Mouse (Mus musculus) thymus, adult 2 months (tissue): ENCODE results near the gene Sept9. TPM values are rescaled to one million over a fixed set of nuclear protein-coding genes. Genes with fewer than 3 reads are reported as not detected.

Experiments
- DNase-seq: peaks from one replicate; pipeline ENCODE4 v3.0.0; 2021
- H3K27ac ChIP-seq: fragments of 200-500 bp; 2 replicates; pipeline ENCODE4 v1.5.1; 2012; ENCODE audit warnings: low read length, control low read depth; ENCODE audit not compliant: control insufficient read depth, insufficient read depth
- H3K27me3 ChIP-seq: fragments of 200-500 bp; 2 replicates; pipeline ENCODE4 v1.6.1; 2012; ENCODE audit warnings: mild to moderate bottlenecking, low read length, moderate library complexity, mixed read lengths; ENCODE audit not compliant: control insufficient read depth, insufficient read depth
- H3K36me3 ChIP-seq: fragments of 200-500 bp; 2 replicates; pipeline ENCODE4 v1.6.1; 2012; ENCODE audit warnings: mild to moderate bottlenecking, low read length, moderate library complexity; ENCODE audit not compliant: control insufficient read depth, insufficient read depth
- H3K4me1 ChIP-seq: fragments of 200-500 bp; replicated peaks from 2 replicates; pipeline ENCODE4 v1.6.1; 2012; ENCODE audit warnings: low read length; ENCODE audit not compliant: control insufficient read depth, insufficient read depth
- H3K4me3 ChIP-seq: fragments of 200-500 bp; 2 replicates; pipeline ENCODE4 v1.5.1; 2012; ENCODE audit warnings: mild to moderate bottlenecking, low read length, control low read depth, moderate library complexity; ENCODE audit not compliant: control insufficient read depth, insufficient read depth
- CTCF ChIP-seq: fragments of 200-500 bp; IDR thresholded peaks from 2 replicates; pipeline ENCODE4 v1.5.1; 2012; ENCODE audit warnings: mild to moderate bottlenecking, control low read depth, low read length, moderate library complexity, borderline replicate concordance; ENCODE audit not compliant: control insufficient read depth, poor library complexity, insufficient read depth; ENCODE audit errors: extremely low read depth
- POLR2A ChIP-seq: fragments of 200-500 bp; IDR thresholded peaks from 2 replicates; pipeline ENCODE4 v1.6.1; 2012; ENCODE audit warnings: mild to moderate bottlenecking, low read length, control low read depth, moderate library complexity; ENCODE audit not compliant: control insufficient read depth, poor library complexity, insufficient read depth; ENCODE audit errors: extremely low read depth
- WGBS: fragments of 180-500 bp; shearing (Covaris S2); methylation state at CpG from one replicate; pipeline ENCODE4 v1.1.7; 2018; 5-methylcytosine and 5-hydroxymethylcytosine counted together
- polyA plus RNA-seq: library from polyadenylated mRNA; depleted of rRNA; stranded (reverse); fragments of >200 nt; gene quantifications from 2 replicates; pipeline ENCODE4 v1.2.3, GENCODE M21; 2012

Sept9 gene
- polyA plus RNA-seq, 1 experiment = 113 TPM

- Histone ChIP-seq H3K27me3 (no peaks in the 10 kb centered on the region), H3K36me3 (no peaks in the 10 kb centered on the region), H3K27ac (no peak overlapping the region), H3K4me1 (0 out of 2 replicates have a peak, but pooled peaks cover 4% of the 10 kb centered on the region), H3K4me3 (no peak overlapping the region)
- no peak for DNase-seq
- TF ChIP-seq POLR2A (no peak), CTCF (no peak)
- WGBS = 58% methylated on average over 11 of the region's 11 CpGs
These were observed 5.0 kb upstream of the Sept9 start for GRCm38 (mm10) chr11:117194475-117194937.

- Histone ChIP-seq H3K4me3 (no peak overlapping the region), H3K27ac (no peak overlapping the region), H3K4me1 (peaks cover 14% of the 10 kb centered on the region; the same call in 1 of the 2 replicates), H3K27me3 (no peaks in the 10 kb centered on the region), H3K36me3 (no peaks in the 10 kb centered on the region)
- no peak for DNase-seq
- TF ChIP-seq CTCF = no peak
- no peak for TF ChIP-seq POLR2A
- WGBS = 96% methylated on average over 6 of the region's 6 CpGs
These were observed 3.8 kb upstream of the Sept9 start for GRCm38 (mm10) chr11:117195616-117196015.

GRCm38 (mm10) chr11:117196681-117197080 lies 2.8 kb upstream of the Sept9 start:
- Histone ChIP-seq H3K36me3 (no peaks in the 10 kb centered on the region), H3K27me3 (no peaks in the 10 kb centered on the region), H3K4me1 (peaks cover 18% of the 10 kb centered on the region), H3K4me3 (no peak overlapping the region), H3K27ac (no peak overlapping the region)
- WGBS = 48% methylated on average over 7 of the region's 7 CpGs
- DNase-seq = no peak
- TF ChIP-seq CTCF (no peak), POLR2A (no peak)

- no peaks in the 10 kb centered on the region for H3K27me3 ChIP-seq
These were observed 1.3 kb upstream of the Sept9 start for GRCm38 (mm10) chr11:117198122-117198521.

DNA sequence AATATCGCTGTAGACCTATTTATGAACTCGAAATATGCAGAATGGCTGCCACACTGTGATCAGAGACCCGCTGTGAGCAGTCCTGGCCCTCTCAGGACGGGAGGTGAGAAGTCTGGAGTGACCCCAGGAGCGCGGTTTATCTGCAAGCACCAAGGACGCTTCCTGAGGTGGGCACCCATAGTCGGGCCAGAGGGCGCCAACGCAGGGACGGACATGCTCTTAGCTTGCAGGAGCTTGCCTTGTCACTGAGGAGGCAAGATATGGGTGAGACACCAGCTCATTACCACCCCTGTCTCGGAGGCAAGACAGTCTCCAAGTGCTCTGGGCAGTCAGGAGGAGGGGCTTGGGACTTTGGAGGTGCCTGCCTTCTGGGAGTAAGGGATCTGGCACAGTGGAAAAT lies 2.4 kb downstream of the Sept9 start:
- H3K4me3 ChIP-seq = no peak overlapping the region
- H3K27ac ChIP-seq = no peak overlapping the region
- no peak for DNase-seq
- 95% methylated on average over 12 of the region's 12 CpGs for WGBS
- TF ChIP-seq POLR2A = no peak
- TF ChIP-seq CTCF = no peak
- no peaks in the 10 kb centered on the region for H3K27me3 ChIP-seq
- no peaks in the 10 kb centered on the region for H3K36me3 ChIP-seq
- H3K4me1 ChIP-seq = peaks cover 18% of the 10 kb centered on the region

More at GRCm38 (mm10) chr11:117198122-117198521, 1.3 kb upstream of the Sept9 start:
- H3K4me1 ChIP-seq = peaks cover 18% of the 10 kb centered on the region
- DNase-seq = no peak
- H3K4me3 ChIP-seq = no peak overlapping the region
- H3K36me3 ChIP-seq = no peaks in the 10 kb centered on the region
- WGBS = 36% methylated on average over 5 of the region's 5 CpGs
- H3K27ac ChIP-seq = no peak overlapping the region
- TF ChIP-seq CTCF (no peak), POLR2A (no peak)

DNA sequence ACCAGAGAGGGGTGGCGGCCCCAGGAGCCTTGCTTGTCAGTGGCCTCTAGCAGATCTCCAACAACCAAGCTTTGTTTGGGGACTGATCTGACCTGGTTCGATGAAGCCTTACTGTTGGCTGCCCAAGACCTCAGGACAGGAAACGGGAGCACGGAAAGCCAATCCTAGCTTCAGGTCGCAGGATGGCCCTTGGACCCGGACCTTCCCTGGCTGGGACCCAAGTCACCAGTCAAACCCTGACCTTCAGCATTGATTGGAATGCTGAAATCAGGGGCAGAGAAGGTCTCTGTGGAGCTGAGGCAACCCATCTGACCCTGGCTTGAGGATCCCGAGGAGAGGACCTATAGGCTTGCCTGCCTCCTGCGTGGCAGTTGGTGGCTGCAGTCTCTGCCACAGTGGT lies 5.1 kb downstream of the Sept9 start:
- Histone ChIP-seq H3K4me1 (peaks cover 14% of the 10 kb centered on the region), H3K27ac (no peak overlapping the region), H3K4me3 (no peak overlapping the region), H3K36me3 (no peaks in the 10 kb centered on the region), H3K27me3 (no peaks in the 10 kb centered on the region)
- DNase-seq = no peak
- 97% methylated on average over 8 of the region's 8 CpGs for WGBS
- no peak for TF ChIP-seq POLR2A
- TF ChIP-seq CTCF = no peak

- TF ChIP-seq CTCF (no peak), POLR2A (no peak)
- WGBS = 95% methylated on average over 6 of the region's 6 CpGs
- no peak overlapping the region for H3K27ac ChIP-seq
- peaks cover 9% of the 10 kb centered on the region for H3K4me1 ChIP-seq
- H3K36me3 ChIP-seq = no peaks in the 10 kb centered on the region
- no peak overlapping the region for H3K4me3 ChIP-seq
- DNase-seq = no peak
- no peaks in the 10 kb centered on the region for H3K27me3 ChIP-seq
These were observed 5.6 kb downstream of the Sept9 start for GRCm38 (mm10) chr11:117205042-117205441.
